Mouse (Mus musculus): ENCODE measurements around the gene Ift122. TPM values are rescaled to one million over a fixed set of nuclear protein-coding genes. Genes with fewer than 3 reads are reported as not detected.
A peak's percentile ranks its signal among the peaks of the same experiment; 100 is the strongest.
"Not testable (repeated sequence)": the region's sequence is repeated elsewhere in the genome, so short reads cannot be mapped to it uniquely, and the experiment has no call there.

The Ift122 gene
- total and polyA plus RNA-seq, 3 experiments, result 3.3 to 8.0 TPM; not detected in 1

GRCm38 (mm10) chr6:115867157-115867556 lies 13.9 kb downstream of the Ift122 start:
- H3K27me3 ChIP-seq (ENCODE audit: control insufficient read depth in 1 of 2, insufficient read depth in 2 of 2, low read length in 2 of 2); H3K4me1 ChIP-seq (ENCODE audit: control insufficient read depth in 1 of 2, insufficient read depth in 2 of 2, low read length in 2 of 2); DNase-seq (ENCODE audit: low read depth, low spot score); H3K79me2 ChIP-seq (ENCODE audit: control insufficient read depth, insufficient read depth, low read length, poor library complexity); H3K9me3 ChIP-seq (replicated peaks; ENCODE audit: insufficient read depth, low read length); H3K9ac ChIP-seq (ENCODE audit: control insufficient read depth, low read depth, low read length, poor library complexity, severe bottlenecking); H3K4me3 ChIP-seq (ENCODE audit: control insufficient read depth in 1 of 2, insufficient read depth in 1 of 2, low read depth in 2 of 2, low read length in 2 of 2); H3K36me3 ChIP-seq (ENCODE audit: control insufficient read depth in 1 of 2, insufficient read depth in 2 of 2, low read length in 2 of 2); H3K27ac ChIP-seq (ENCODE audit: control insufficient read depth, low read depth, low read length): not testable (repeated sequence)

DNA sequence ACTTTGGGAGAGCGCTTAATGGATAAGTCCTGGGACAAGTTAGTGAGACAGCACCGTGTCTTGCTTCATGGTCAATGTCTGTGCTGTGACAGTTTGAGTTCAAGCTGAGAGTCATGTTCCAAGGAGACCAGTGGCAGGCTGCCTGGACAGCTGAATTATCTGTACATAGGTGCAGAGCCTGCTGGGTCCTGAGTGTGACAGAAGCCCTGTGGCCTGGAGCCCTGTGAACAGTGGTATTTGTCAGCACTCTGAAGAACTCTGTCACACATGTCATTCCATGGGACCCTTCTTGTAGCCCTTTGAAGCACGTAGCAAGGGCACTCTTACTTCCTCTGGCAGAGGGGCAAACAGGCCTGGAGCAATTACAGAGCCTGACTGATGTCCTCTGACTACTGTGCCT lies 18.0 kb downstream of the Ift122 start:
- H3K27ac ChIP-seq (ENCODE audit: control insufficient read depth, low read depth, low read length); H3K79me2 ChIP-seq (ENCODE audit: control insufficient read depth, insufficient read depth, low read length, poor library complexity); H3K9me3 ChIP-seq (replicated peaks; ENCODE audit: insufficient read depth, low read length); H3K4me3 ChIP-seq (ENCODE audit: control insufficient read depth in 1 of 2, insufficient read depth in 1 of 2, low read depth in 2 of 2, low read length in 2 of 2); H3K36me3 ChIP-seq (ENCODE audit: control insufficient read depth in 1 of 2, insufficient read depth in 2 of 2, low read length in 2 of 2); H3K9ac ChIP-seq (ENCODE audit: control insufficient read depth, low read depth, low read length, poor library complexity, severe bottlenecking); H3K27me3 ChIP-seq (ENCODE audit: control insufficient read depth in 1 of 2, insufficient read depth in 2 of 2, low read length in 2 of 2); H3K4me1 ChIP-seq (ENCODE audit: control insufficient read depth in 1 of 2, insufficient read depth in 2 of 2, low read length in 2 of 2); DNase-seq (ENCODE audit: low read depth, low spot score): not testable (repeated sequence)

DNA sequence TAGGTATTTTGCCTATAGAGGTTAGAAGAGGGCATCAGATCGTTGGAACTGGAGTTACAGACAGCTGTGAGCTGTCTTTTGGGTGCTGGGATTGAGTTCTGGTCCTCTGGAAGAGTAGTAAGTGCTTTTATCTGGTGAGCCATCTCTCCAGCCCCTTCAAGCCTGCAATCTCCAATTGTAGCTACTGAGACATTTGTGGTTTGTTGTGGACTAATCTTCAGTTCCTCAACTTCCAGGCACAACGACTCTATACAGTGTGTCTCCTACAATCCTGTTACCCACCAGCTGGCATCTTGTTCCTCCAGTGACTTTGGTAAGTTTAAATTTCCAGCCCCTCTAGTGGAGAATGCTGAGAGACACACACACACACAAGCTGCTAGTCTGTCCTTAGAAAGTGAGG lies 24.0 kb downstream of the Ift122 start:
- no peak overlapping the region for H3K4me3 ChIP-seq (ENCODE audit: control insufficient read depth in 1 of 2, insufficient read depth in 1 of 2, low read depth in 2 of 2, low read length in 2 of 2)
- DNase-seq (ENCODE audit: low read depth, low spot score), result peak; percentile 19
- no peaks in the 10 kb centered on the region for H3K9me3 ChIP-seq (replicated peaks; ENCODE audit: insufficient read depth, low read length)
- no peak overlapping the region for H3K9ac ChIP-seq (ENCODE audit: control insufficient read depth, low read depth, low read length, poor library complexity, severe bottlenecking)
- H3K27ac ChIP-seq (ENCODE audit: control insufficient read depth, low read depth, low read length), result no peak overlapping the region
- H3K36me3 ChIP-seq (ENCODE audit: control insufficient read depth in 1 of 2, insufficient read depth in 2 of 2, low read length in 2 of 2), result no peaks in the 10 kb centered on the region
- no peaks in the 10 kb centered on the region for H3K79me2 ChIP-seq (ENCODE audit: control insufficient read depth, insufficient read depth, low read length, poor library complexity)
- no peaks in the 10 kb centered on the region for H3K4me1 ChIP-seq (ENCODE audit: control insufficient read depth in 1 of 2, insufficient read depth in 2 of 2, low read length in 2 of 2)
- no peak for TF ChIP-seq TBP (IDR thresholded peaks at IDR 0.05; ENCODE audit: low read depth, low read length)
- TF ChIP-seq GATA1 (IDR thresholded peaks at IDR 0.05; ENCODE audit: low read depth, low read length), result peak; percentile 52
- H3K27me3 ChIP-seq (ENCODE audit: control insufficient read depth in 1 of 2, insufficient read depth in 2 of 2, low read length in 2 of 2), result no peaks in the 10 kb centered on the region

- TF ChIP-seq MAFK (IDR thresholded peaks at IDR 0.05; ENCODE audit: borderline replicate concordance, low read depth, low read length), result no peak
- no peak for TF ChIP-seq GATA1 (IDR thresholded peaks at IDR 0.05; ENCODE audit: low read depth, low read length)
- no peak for TF ChIP-seq USF1 (IDR thresholded peaks at IDR 0.05; ENCODE audit: low read depth, low read length)
- no peak for TF ChIP-seq USF2 (IDR thresholded peaks at IDR 0.05; ENCODE audit: borderline replicate concordance in 1 of 2, insufficient read depth in 1 of 2, low read depth in 1 of 2, low read length in 2 of 2)
- TF ChIP-seq UBTF (IDR thresholded peaks at IDR 0.05; ENCODE audit: borderline replicate concordance, insufficient read depth, low read depth, low read length), result no peak
- no peak for TF ChIP-seq GABPA (IDR thresholded peaks at IDR 0.05; ENCODE audit: low read depth, low read length)
- H3K9ac ChIP-seq (ENCODE audit: control insufficient read depth, low read depth, low read length, poor library complexity, severe bottlenecking), result no peak overlapping the region
Observed at GRCm38 (mm10) chr6:115878694-115879093, 25.4 kb downstream of the Ift122 start.

More at GRCm38 (mm10) chr6:115878694-115879093, 25.4 kb downstream of the Ift122 start:
- Histone ChIP-seq H3K27me3 (ENCODE audit: control insufficient read depth in 1 of 2, insufficient read depth in 2 of 2, low read length in 2 of 2) (no peaks in the 10 kb centered on the region), H3K9me3 (replicated peaks; ENCODE audit: insufficient read depth, low read length) (no peaks in the 10 kb centered on the region), H3K79me2 (ENCODE audit: control insufficient read depth, insufficient read depth, low read length, poor library complexity) (no peaks in the 10 kb centered on the region), H3K4me3 (ENCODE audit: control insufficient read depth in 1 of 2, insufficient read depth in 1 of 2, low read depth in 2 of 2, low read length in 2 of 2) (no peak overlapping the region), H3K4me1 (ENCODE audit: control insufficient read depth in 1 of 2, insufficient read depth in 2 of 2, low read length in 2 of 2) (no peaks in the 10 kb centered on the region), H3K27ac (ENCODE audit: control insufficient read depth, low read depth, low read length) (no peak overlapping the region), H3K36me3 (ENCODE audit: control insufficient read depth in 1 of 2, insufficient read depth in 2 of 2, low read length in 2 of 2) (no peaks in the 10 kb centered on the region)
- DNase-seq (ENCODE audit: low read depth, low spot score), result no peak
